Mouse (Mus musculus) MEL (cell line): ENCODE results near the gene Cntf. TPM values are rescaled to one million over a fixed set of nuclear protein-coding genes. Genes with fewer than 3 reads are reported as not detected.

ENCODE experiments used
- DNase-seq: peaks from one replicate; pipeline ENCODE4 v3.0.0; 2011; ENCODE audit warnings: low read depth, low spot score
- H3K27ac ChIP-seq: 2 replicates; pipeline ENCODE4 v1.5.1; 2012; ENCODE audit warnings: low read depth, mild to moderate bottlenecking, control low read depth, low read length, moderate library complexity; ENCODE audit not compliant: control insufficient read depth
- H3K27me3 ChIP-seq, 2 experiments: fragments of 150-350 bp in 1 of 2; sonication (generic) in 1 of 2; 2 replicates each; pipeline ENCODE4 v1.6.1; 2012; ENCODE audit warnings: low read length in 2 of 2, mild to moderate bottlenecking in 2 of 2, improper control_type of control experiment in 1 of 2, moderate library complexity in 1 of 2; ENCODE audit not compliant: insufficient read depth in 2 of 2, control insufficient read depth in 1 of 2
- H3K36me3 ChIP-seq, 2 experiments: 2 replicates each; pipeline ENCODE4 v1.6.1; 2012 to 2014; ENCODE audit warnings: low read length in 2 of 2, improper control_type of control experiment in 1 of 2, inconsistent platforms in 1 of 2, mild to moderate bottlenecking in 1 of 2; ENCODE audit not compliant: insufficient read depth in 2 of 2, control insufficient read depth in 1 of 2
- H3K4me1 ChIP-seq, 2 experiments: fragments of 150-350 bp in 1 of 2; sonication (generic) in 1 of 2; 2 replicates each; pipeline ENCODE4 v1.6.1; 2012; ENCODE audit warnings: low read length in 2 of 2, improper control_type of control experiment in 1 of 2, mild to moderate bottlenecking in 1 of 2; ENCODE audit not compliant: insufficient read depth in 2 of 2, control insufficient read depth in 1 of 2
- H3K4me3 ChIP-seq, 2 experiments: fragments of 150-350 bp in 1 of 2; sonication (generic) in 1 of 2; 2 replicates each; pipeline ENCODE4 v1.5.1; 2012; ENCODE audit warnings: low read depth in 2 of 2, low read length in 2 of 2, mild to moderate bottlenecking in 2 of 2, moderate library complexity in 2 of 2, control low read depth in 1 of 2, improper control_type of control experiment in 1 of 2; ENCODE audit not compliant: control insufficient read depth in 1 of 2, insufficient read depth in 1 of 2
- H3K79me2 ChIP-seq: 2 replicates; pipeline ENCODE4 v1.6.1; 2012; ENCODE audit warnings: mild to moderate bottlenecking, low read length, moderate library complexity; ENCODE audit not compliant: control insufficient read depth, poor library complexity, insufficient read depth
- H3K9ac ChIP-seq: 2 replicates; pipeline ENCODE4 v1.6.1; 2012; ENCODE audit warnings: low read depth, mild to moderate bottlenecking, control low read depth, low read length, moderate library complexity; ENCODE audit not compliant: control insufficient read depth, poor library complexity, severe bottlenecking
- H3K9me3 ChIP-seq: fragments of 150-350 bp; sonication (generic); replicated peaks from 2 replicates; pipeline ENCODE4 v1.6.1; 2012; ENCODE audit warnings: mild to moderate bottlenecking, low read length, improper control_type of control experiment, moderate library complexity; ENCODE audit not compliant: insufficient read depth
- BHLHE40 ChIP-seq: IDR thresholded peaks from 2 replicates; pipeline ENCODE4 v1.6.1; 2012; ENCODE audit warnings: low read depth, mild to moderate bottlenecking, inconsistent platforms, low read length, improper control_type of control experiment, borderline replicate concordance
- E2F4 ChIP-seq: IDR thresholded peaks from 2 replicates; pipeline ENCODE4 v1.6.1; 2011; ENCODE audit warnings: low read depth, low read length, improper control_type of control experiment, borderline replicate concordance
- ELF1 ChIP-seq: IDR thresholded peaks from 2 replicates; pipeline ENCODE4 v1.6.1; 2014; ENCODE audit warnings: low read depth, mild to moderate bottlenecking, inconsistent platforms, low read length, improper control_type of control experiment, moderate library complexity
- GABPA ChIP-seq: IDR thresholded peaks from 2 replicates; pipeline ENCODE4 v1.6.1; 2012; ENCODE audit warnings: low read depth, mild to moderate bottlenecking, inconsistent platforms, low read length, improper control_type of control experiment, moderate library complexity
- GATA1 ChIP-seq: IDR thresholded peaks from 2 replicates; pipeline ENCODE4 v1.6.1; 2011; ENCODE audit warnings: low read depth, low read length, improper control_type of control experiment
- MAFK ChIP-seq: IDR thresholded peaks from 2 replicates; pipeline ENCODE4 v1.6.1; 2011; ENCODE audit warnings: low read depth, mild to moderate bottlenecking, low read length, improper control_type of control experiment, borderline replicate concordance
- MYC ChIP-seq: IDR thresholded peaks from 2 replicates; pipeline ENCODE4 v1.6.1; 2011; ENCODE audit warnings: low read depth, mild to moderate bottlenecking, low read length, improper control_type of control experiment, moderate library complexity
- NRF1 ChIP-seq: IDR thresholded peaks from 2 replicates; pipeline ENCODE4 v1.6.1; 2014; ENCODE audit warnings: low read depth, mild to moderate bottlenecking, inconsistent platforms, low read length, improper control_type of control experiment, moderate library complexity; ENCODE audit not compliant: poor library complexity, insufficient read depth, severe bottlenecking
- POLR2A ChIP-seq, 2 experiments: IDR thresholded peaks; 2 replicates each; pipeline ENCODE4 v1.6.1; 2011 to 2012; ENCODE audit warnings: low read length in 2 of 2, mild to moderate bottlenecking in 2 of 2, control low read depth in 1 of 2, improper control_type of control experiment in 1 of 2, low read depth in 1 of 2, moderate library complexity in 1 of 2; ENCODE audit not compliant: control insufficient read depth in 1 of 2, insufficient read depth in 1 of 2, poor library complexity in 1 of 2
- POLR2AphosphoS2 ChIP-seq: IDR thresholded peaks from 2 replicates; pipeline ENCODE4 v1.6.1; 2011; ENCODE audit warnings: low read length, improper control_type of control experiment
- POLR2AphosphoS5 ChIP-seq: IDR thresholded peaks from 2 replicates; pipeline ENCODE4 v1.6.1; 2012; ENCODE audit warnings: low read depth, borderline replicate concordance, mild to moderate bottlenecking, inconsistent platforms, low read length, moderate library complexity, mixed read lengths
- SIN3A ChIP-seq: IDR thresholded peaks from 2 replicates; pipeline ENCODE4 v1.6.1; 2012; ENCODE audit warnings: low read length, improper control_type of control experiment, inconsistent platforms
- TAL1 ChIP-seq: IDR thresholded peaks from 2 replicates; pipeline ENCODE4 v1.6.1; 2012; ENCODE audit warnings: mild to moderate bottlenecking, inconsistent platforms, low read length, moderate library complexity, mixed read lengths
- TBP ChIP-seq: IDR thresholded peaks from 2 replicates; pipeline ENCODE4 v1.8.0; 2011; ENCODE audit warnings: low read depth, low read length, improper control_type of control experiment
- TCF12 ChIP-seq: IDR thresholded peaks from 2 replicates; pipeline ENCODE4 v1.6.1; 2014; ENCODE audit warnings: low read depth, mild to moderate bottlenecking, inconsistent platforms, low read length, improper control_type of control experiment, moderate library complexity
- UBTF ChIP-seq: IDR thresholded peaks from 2 replicates; pipeline ENCODE4 v1.6.1; 2012; ENCODE audit warnings: low read depth, mild to moderate bottlenecking, inconsistent platforms, low read length, improper control_type of control experiment, moderate library complexity, borderline replicate concordance; ENCODE audit not compliant: insufficient read depth
- USF1 ChIP-seq: IDR thresholded peaks from 2 replicates; pipeline ENCODE4 v1.6.1; 2014; ENCODE audit warnings: low read depth, mild to moderate bottlenecking, inconsistent platforms, low read length, improper control_type of control experiment, moderate library complexity
- USF2 ChIP-seq, 2 experiments: IDR thresholded peaks; 2 replicates each; pipeline ENCODE4 v1.6.1; 2011 to 2012; ENCODE audit warnings: improper control_type of control experiment in 2 of 2, low read length in 2 of 2, borderline replicate concordance in 1 of 2, inconsistent platforms in 1 of 2, low read depth in 1 of 2, mild to moderate bottlenecking in 1 of 2; ENCODE audit not compliant: insufficient read depth in 1 of 2
- ZC3H11A ChIP-seq: IDR thresholded peaks from 2 replicates; pipeline ENCODE4 v1.6.1; 2012; ENCODE audit warnings: low read depth, mild to moderate bottlenecking, inconsistent platforms, low read length, improper control_type of control experiment
- ZKSCAN1 ChIP-seq: IDR thresholded peaks from 2 replicates; pipeline ENCODE4 v1.6.1; 2012; ENCODE audit warnings: low read depth, mild to moderate bottlenecking, inconsistent platforms, low read length, improper control_type of control experiment, moderate library complexity
- polyA plus RNA-seq, 2 experiments: library from polyadenylated mRNA; stranded (reverse) in 1 of 2; unstranded in 1 of 2; fragments of >175 nt in 1 of 2; fragments of >200 nt in 1 of 2; gene quantifications; 2 replicates each; pipeline versions ENCODE4 v1.2.1 to v1.2.4; 2012; ENCODE audit warnings: low replicate concordance in 2 of 2, low read depth in 1 of 2; ENCODE audit not compliant: insufficient read length in 2 of 2, insufficient read depth in 1 of 2, missing spikeins in 1 of 2
- total RNA-seq: library from RNA; depleted of rRNA; stranded (reverse); fragments of 300-350 nt; gene quantifications from 2 replicates; pipeline ENCODE4 v1.2.3, GENCODE M21; 2012; rRNA removed

Gene Cntf
- total and polyA plus RNA-seq, 3 experiments, result 3.2 to 8.2 TPM; not detected in 1

GRCm38 (mm10) chr19:12720463-12720862 lies 45.0 kb downstream of the Cntf start:
- no peak for TF ChIP-seq GABPA
- no peak for TF ChIP-seq SIN3A
- no peak for TF ChIP-seq ZKSCAN1
- TF ChIP-seq GATA1, result no peak
- no peak for TF ChIP-seq ZC3H11A
- no peak for TF ChIP-seq TBP
- TF ChIP-seq NRF1, result no peak
- no peak for TF ChIP-seq BHLHE40
- TF ChIP-seq MYC, result no peak
- Histone ChIP-seq H3K9ac (no peak overlapping the region), H3K27ac (no peak overlapping the region), H3K36me3 (no peaks in the 10 kb centered on the region), H3K4me1 (no peaks in the 10 kb centered on the region), H3K79me2 (no peaks in the 10 kb centered on the region), H3K27me3 (no peaks in the 10 kb centered on the region; a peak in 2 of 4 replicates), H3K9me3 (no peaks in the 10 kb centered on the region), H3K4me3 (no peak overlapping the region)
- DNase-seq, result no peak

- no peak for DNase-seq
- TF ChIP-seq NRF1, result no peak
- no peak for TF ChIP-seq GABPA
- no peak for TF ChIP-seq BHLHE40
- TF ChIP-seq SIN3A, result no peak
- TF ChIP-seq TAL1, result no peak
- TF ChIP-seq POLR2A (IDR thresholded peaks at IDR 0.05; ENCODE audit: control insufficient read depth in 1 of 2, insufficient read depth in 1 of 2, low read depth in 1 of 2, low read length in 2 of 2, poor library complexity in 1 of 2), result no peak
- TF ChIP-seq USF2 (IDR thresholded peaks at IDR 0.05; ENCODE audit: borderline replicate concordance in 1 of 2, insufficient read depth in 1 of 2, low read depth in 1 of 2, low read length in 2 of 2), result no peak
- no peak for TF ChIP-seq POLR2AphosphoS2
- TF ChIP-seq UBTF, result no peak
- no peak for TF ChIP-seq MYC
- no peak for TF ChIP-seq TBP
- no peak for TF ChIP-seq MAFK
- TF ChIP-seq E2F4, result no peak
- TF ChIP-seq ELF1, result no peak
- TF ChIP-seq POLR2AphosphoS5, result no peak
- TF ChIP-seq USF1, result no peak
- TF ChIP-seq TCF12, result no peak
- TF ChIP-seq, all 39 proteins: peak for 0
- Histone ChIP-seq H3K79me2 (no peaks in the 10 kb centered on the region), H3K27me3 (no peaks in the 10 kb centered on the region; a peak in 3 of 4 replicates), H3K4me3 (no peak overlapping the region), H3K27ac (no peak overlapping the region), H3K4me1 (no peaks in the 10 kb centered on the region), H3K9me3 (no peaks in the 10 kb centered on the region), H3K36me3 (no peaks in the 10 kb centered on the region), H3K9ac (no peak overlapping the region)
These were observed 46.2 kb downstream of the Cntf start for GRCm38 (mm10) chr19:12719189-12719588.

Other genes with a start within 250 kb of the Cntf start
- 53.1 and 56.1 TPM in 2 replicates for gene Fam111a, start 219.9 kb downstream of the Cntf start, total RNA-seq
- 100 to 1,000 TPM in 1 of 2 experiments, 10 to 100 TPM in 1; 75.9 to 157 TPM for gene Fam111a, start 219.9 kb downstream of the Cntf start, polyA plus RNA-seq
- gene Gm4952, start 165.7 kb downstream of the Cntf start, total RNA-seq, result not detected in 2 replicates
- under 1 TPM in 1 of 2 experiments, not detected in 1; 0.06 TPM for gene Gm4952, start 165.7 kb downstream of the Cntf start, polyA plus RNA-seq
- not detected in 2 replicates for gene Glyat, start 132.3 kb downstream of the Cntf start, total RNA-seq
- gene Glyat, start 132.3 kb downstream of the Cntf start, polyA plus RNA-seq, result not detected
- not detected in 2 replicates for gene Olfr1442, start 95.2 kb downstream of the Cntf start, total RNA-seq
- not detected for gene Olfr1442, start 95.2 kb downstream of the Cntf start, polyA plus RNA-seq
- not detected in 2 replicates for gene Olfr1443, start 87.5 kb downstream of the Cntf start, total RNA-seq
- not detected for gene Olfr1443, start 87.5 kb downstream of the Cntf start, polyA plus RNA-seq
- gene Keg1, start 69.8 kb downstream of the Cntf start, total RNA-seq, result not detected in 2 replicates
- gene Keg1, start 69.8 kb downstream of the Cntf start, polyA plus RNA-seq, result not detected
- 31.6 and 32.3 TPM in 2 replicates for gene Zfp91, start 30.5 kb upstream of the Cntf start, total RNA-seq
- 100 to 1,000 TPM in 1 of 2 experiments, 10 to 100 TPM in 1; 51.7 to 148 TPM for gene Zfp91, start 30.5 kb upstream of the Cntf start, polyA plus RNA-seq
- gene Lpxn, start 30.6 kb upstream of the Cntf start, total RNA-seq, result 9.9 and 12.9 TPM in 2 replicates
- gene Lpxn, start 30.6 kb upstream of the Cntf start, polyA plus RNA-seq, result 10 to 100 TPM in 1 of 2 experiments, not detected in 1; 12.3 TPM
- not detected in 2 replicates for gene Gm5244, start 81.0 kb upstream of the Cntf start, total RNA-seq
- under 1 TPM in 1 of 2 experiments, not detected in 1; 0.13 TPM for gene Gm5244, start 81.0 kb upstream of the Cntf start, polyA plus RNA-seq
- gene Olfr1444, start 91.7 kb upstream of the Cntf start, total RNA-seq, result not detected in 2 replicates
- gene Olfr1444, start 91.7 kb upstream of the Cntf start, polyA plus RNA-seq, result under 1 TPM in 1 of 2 experiments, not detected in 1; 0.04 TPM
- gene Olfr1445, start 118.2 kb upstream of the Cntf start, total RNA-seq, result not detected in 2 replicates
- not detected for gene Olfr1445, start 118.2 kb upstream of the Cntf start, polyA plus RNA-seq
- gene Olfr1446, start 127.9 kb upstream of the Cntf start, total RNA-seq, result not detected in 2 replicates
- gene Olfr1446, start 127.9 kb upstream of the Cntf start, polyA plus RNA-seq, result not detected
- not detected in 2 replicates for gene Olfr1447, start 138.1 kb upstream of the Cntf start, total RNA-seq
- gene Olfr1447, start 138.1 kb upstream of the Cntf start, polyA plus RNA-seq, result not detected
- not detected in 2 replicates for gene Olfr1448, start 158.8 kb upstream of the Cntf start, total RNA-seq
- not detected for gene Olfr1448, start 158.8 kb upstream of the Cntf start, polyA plus RNA-seq
- gene Olfr1449, start 165.2 kb upstream of the Cntf start, total RNA-seq, result not detected in 2 replicates
- gene Olfr1449, start 165.2 kb upstream of the Cntf start, polyA plus RNA-seq, result not detected
- gene Olfr1450, start 184.6 kb upstream of the Cntf start, total RNA-seq, result not detected in 2 replicates
- not detected for gene Olfr1450, start 184.6 kb upstream of the Cntf start, polyA plus RNA-seq
- gene Olfr1451, start 229.4 kb upstream of the Cntf start, total RNA-seq, result not detected in 2 replicates
- not detected for gene Olfr1451, start 229.4 kb upstream of the Cntf start, polyA plus RNA-seq